Mouse (Mus musculus) cortical plate, adult 2 months (tissue): Measurements from ENCODE around the gene Tlx3. TPM values are rescaled to one million over a fixed set of nuclear protein-coding genes. Genes with fewer than 3 reads are reported as not detected.
A peak's percentile ranks its signal among the peaks of the same experiment; 100 is the strongest.

Source experiments
- H3K27ac ChIP-seq: fragments of 200-500 bp; 2 replicates; pipeline ENCODE4 v1.5.1; 2012; ENCODE audit warnings: low read length, control low read depth, inconsistent platforms; ENCODE audit not compliant: insufficient read depth
- H3K4me1 ChIP-seq: fragments of 200-500 bp; 2 replicates; pipeline ENCODE4 v1.6.1; 2011; ENCODE audit warnings: low read length; ENCODE audit not compliant: control insufficient read depth, insufficient read depth
- H3K4me3 ChIP-seq: fragments of 200-500 bp; 2 replicates; pipeline ENCODE4 v1.5.1; 2011; ENCODE audit warnings: mild to moderate bottlenecking, low read length, control low read depth; ENCODE audit not compliant: insufficient read depth
- CTCF ChIP-seq: fragments of 200-500 bp; IDR thresholded peaks from 2 replicates; pipeline ENCODE4 v1.5.1; 2011; ENCODE audit warnings: mild to moderate bottlenecking, control low read depth, low read length; ENCODE audit not compliant: insufficient read depth; ENCODE audit errors: extremely low read depth
- POLR2A ChIP-seq: fragments of 200-500 bp; IDR thresholded peaks from 2 replicates; pipeline ENCODE4 v1.6.1; 2011; ENCODE audit warnings: mild to moderate bottlenecking, low read length, control low read depth; ENCODE audit not compliant: insufficient read depth; ENCODE audit errors: extremely low read depth
- polyA plus RNA-seq: library from polyadenylated mRNA; depleted of rRNA; stranded (reverse); fragments of >200 nt; gene quantifications from 2 replicates; pipeline ENCODE4 v1.2.3, GENCODE M21; 2012

Tlx3 gene
- polyA plus RNA-seq, 1 experiment: not detected

- Histone ChIP-seq H3K4me1 (no peaks in the 10 kb centered on the region), H3K4me3 (no peak overlapping the region), H3K27ac (no peak overlapping the region)
- no peak for TF ChIP-seq CTCF
- TF ChIP-seq POLR2A: no peak
Measured at GRCm38 (mm10) chr11:33197673-33198072, 5.7 kb downstream of the Tlx3 start.

DNA sequence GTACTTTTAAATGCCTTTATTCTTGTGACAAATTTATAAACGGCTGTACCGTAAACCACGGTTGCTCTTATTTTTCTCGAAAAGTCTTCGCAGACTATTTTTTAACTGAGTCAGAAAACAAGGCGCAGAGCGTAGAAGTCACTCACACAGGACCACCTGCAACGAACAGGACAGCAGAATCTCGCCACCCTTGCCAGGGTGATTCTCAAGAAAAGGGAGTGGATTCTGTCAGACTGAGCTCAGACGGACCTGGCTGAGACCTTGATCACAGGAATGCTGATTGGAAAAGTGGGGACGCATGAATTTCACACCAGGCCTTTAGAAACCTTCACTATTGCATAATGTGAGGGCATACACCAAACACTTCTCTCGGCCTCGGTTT lies 6.3 kb downstream of the Tlx3 start:
- TF ChIP-seq CTCF (no peak), POLR2A (no peak)
- no peak overlapping the region for H3K27ac ChIP-seq
- H3K4me1 ChIP-seq: no peaks in the 10 kb centered on the region
- H3K4me3 ChIP-seq: no peak overlapping the region

DNA sequence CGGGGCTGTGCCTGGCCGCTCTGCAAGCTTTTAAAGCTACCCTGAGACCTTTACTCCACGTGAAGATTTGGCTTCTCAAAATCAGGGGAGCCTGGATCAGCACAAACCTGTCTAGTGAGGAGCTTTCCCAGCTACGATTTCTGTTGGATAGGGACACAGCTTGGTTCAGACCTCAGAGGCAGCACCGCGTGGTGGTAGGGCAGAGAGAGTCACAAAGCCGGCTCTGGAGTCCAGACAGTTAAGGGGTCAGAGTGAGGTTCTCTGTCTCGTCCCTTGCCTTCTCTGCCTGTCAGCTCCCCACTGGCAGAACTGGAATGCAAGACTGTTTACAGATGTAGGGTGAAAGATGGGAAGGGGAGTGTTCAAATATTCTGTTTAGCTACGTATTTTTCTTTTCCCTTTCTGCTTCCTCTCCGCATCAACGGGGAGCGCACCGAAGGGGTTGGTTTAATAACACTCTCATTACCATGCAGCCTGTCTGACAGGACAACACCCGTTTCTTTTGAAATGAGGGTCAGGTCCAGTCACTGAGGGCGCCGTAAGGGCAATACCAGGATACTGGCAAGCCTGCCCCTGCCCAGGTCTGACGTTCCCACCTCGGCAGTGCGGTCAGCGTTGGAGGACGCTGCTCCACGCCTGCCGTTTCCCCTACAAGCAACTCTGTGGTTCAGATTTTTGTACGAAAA lies 6.8 kb downstream of the Tlx3 start:
- Histone ChIP-seq H3K27ac (no peak overlapping the region), H3K4me3 (no peak overlapping the region), H3K4me1 (no peaks in the 10 kb centered on the region)
- TF ChIP-seq CTCF: no peak
- TF ChIP-seq POLR2A: no peak

GRCm38 (mm10) chr11:33195531-33196446 lies 7.6 kb downstream of the Tlx3 start:
- Histone ChIP-seq H3K27ac (no peak overlapping the region), H3K4me3 (no peak overlapping the region), H3K4me1 (no peaks in the 10 kb centered on the region)
- TF ChIP-seq CTCF (no peak), POLR2A (no peak)

DNA sequence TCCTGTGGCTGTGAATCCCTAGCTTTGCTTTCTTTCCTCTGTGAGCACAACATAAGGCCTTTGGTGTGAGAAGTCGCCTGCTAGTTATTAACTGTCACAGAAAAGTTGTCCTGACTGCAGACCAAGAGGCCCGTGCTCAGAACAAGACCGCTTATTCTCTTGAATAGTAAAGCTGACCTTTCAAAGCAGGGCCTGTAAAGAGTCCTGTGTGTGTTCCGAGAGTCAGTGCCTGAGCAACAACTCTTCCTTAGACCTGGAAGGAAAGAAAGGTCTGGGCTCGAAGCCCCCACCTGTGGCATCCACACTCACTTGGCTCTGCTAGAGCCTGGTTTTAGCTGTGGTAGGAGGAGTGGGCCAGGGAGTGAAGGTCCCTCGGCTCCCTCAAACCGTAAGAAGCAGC lies 8.3 kb downstream of the Tlx3 start:
- no peak for TF ChIP-seq POLR2A
- no peak for TF ChIP-seq CTCF
- Histone ChIP-seq H3K27ac (no peak overlapping the region), H3K4me3 (no peak overlapping the region), H3K4me1 (no peaks in the 10 kb centered on the region)

- Histone ChIP-seq H3K27ac (no peak overlapping the region), H3K4me3 (no peak overlapping the region), H3K4me1 (no peaks in the 10 kb centered on the region)
- TF ChIP-seq POLR2A (no peak), CTCF (no peak)
Measured at GRCm38 (mm10) chr11:33193695-33194094, 9.7 kb downstream of the Tlx3 start.

GRCm38 (mm10) chr11:33181804-33182203 lies 21.6 kb downstream of the Tlx3 start:
- Histone ChIP-seq H3K4me3 (no peak overlapping the region), H3K4me1 (no peaks in the 10 kb centered on the region), H3K27ac (no peak overlapping the region)
- no peak for TF ChIP-seq POLR2A
- TF ChIP-seq CTCF: no peak

- no peaks in the 10 kb centered on the region for H3K4me1 ChIP-seq
- no peak overlapping the region for H3K4me3 ChIP-seq
- no peak for TF ChIP-seq CTCF
- TF ChIP-seq POLR2A: no peak
- no peak overlapping the region for H3K27ac ChIP-seq
Measured at GRCm38 (mm10) chr11:33180701-33181116, 22.7 kb downstream of the Tlx3 start.

DNA sequence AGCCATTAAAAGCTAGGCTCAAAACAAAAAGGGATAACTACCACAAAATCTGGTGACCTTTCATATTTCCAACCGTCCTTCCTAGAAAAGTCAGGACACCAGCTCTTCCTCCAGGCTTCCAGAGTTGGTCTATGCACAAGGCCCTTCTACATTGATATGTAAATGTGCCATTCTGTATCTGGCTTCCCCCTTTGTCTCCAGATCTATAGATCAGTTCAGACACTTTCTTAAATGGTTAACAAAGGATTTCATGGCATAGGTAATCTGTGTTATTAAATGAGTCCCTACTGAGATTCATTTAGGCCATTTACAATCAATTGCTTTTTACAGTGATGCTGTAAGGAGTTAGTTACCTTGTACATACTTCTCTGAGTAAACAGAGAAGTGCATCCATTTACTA lies 23.6 kb downstream of the Tlx3 start:
- no peak overlapping the region for H3K4me3 ChIP-seq
- TF ChIP-seq POLR2A (no peak), CTCF (no peak)
- no peaks in the 10 kb centered on the region for H3K4me1 ChIP-seq
- no peak overlapping the region for H3K27ac ChIP-seq

DNA sequence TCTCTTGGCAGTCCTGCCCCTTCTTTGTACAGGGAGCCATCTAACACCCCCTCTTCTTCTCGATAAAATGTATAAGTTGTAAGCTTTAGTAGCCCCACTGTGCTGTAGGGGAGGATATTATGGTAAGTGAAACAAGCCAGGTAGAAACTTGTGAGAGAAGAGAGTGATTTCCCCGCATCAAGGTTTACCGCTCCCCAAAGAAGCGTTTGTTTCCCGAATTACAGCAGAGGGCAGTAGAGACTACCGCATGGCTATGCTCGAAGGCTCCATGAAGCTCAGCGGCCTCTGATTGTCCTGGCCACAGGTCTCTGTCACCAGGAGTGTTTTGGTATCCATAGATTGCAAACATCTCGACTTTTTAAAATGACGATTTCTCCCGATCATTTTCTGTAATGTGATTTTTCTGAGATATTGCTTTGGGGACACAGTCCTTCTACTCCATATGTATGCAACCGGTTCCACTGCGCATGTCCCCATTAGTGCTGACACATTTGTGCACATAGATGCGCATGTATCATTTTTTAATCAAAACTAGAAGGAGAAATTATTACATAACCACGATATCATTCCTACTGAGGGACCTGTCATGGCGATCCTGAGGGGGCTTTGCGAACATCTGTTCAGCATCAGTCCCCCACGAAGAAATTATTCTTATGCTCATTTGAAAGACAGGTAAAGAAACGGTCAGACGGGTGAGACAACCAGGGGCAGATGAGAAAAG lies 26.7 kb downstream of the Tlx3 start:
- Histone ChIP-seq H3K4me1 (no peaks in the 10 kb centered on the region), H3K4me3 (no peak overlapping the region), H3K27ac (no peak overlapping the region)
- no peak for TF ChIP-seq POLR2A
- peak; percentile 87 for TF ChIP-seq CTCF
